Mouse (Mus musculus) bone marrow, adult 2 months (tissue): ENCODE measurements around the gene Cln6. TPM values are rescaled to one million over a fixed set of nuclear protein-coding genes. Genes with fewer than 3 reads are reported as not detected.
"Not testable (repeated sequence)": the region's sequence is repeated elsewhere in the genome, so short reads cannot be mapped to it uniquely, and the experiment has no call there.

ENCODE experiments used
- H3K27ac ChIP-seq: fragments of 200-500 bp; 2 replicates; pipeline ENCODE4 v1.5.1; 2012; ENCODE audit warnings: low read depth, mild to moderate bottlenecking, control low read depth, inconsistent platforms, low read length; ENCODE audit not compliant: control insufficient read depth, poor library complexity, insufficient read depth
- H3K4me1 ChIP-seq: fragments of 200-500 bp; 2 replicates; pipeline ENCODE4 v1.6.1; 2011; ENCODE audit warnings: low read length; ENCODE audit not compliant: control insufficient read depth, insufficient read depth
- H3K4me3 ChIP-seq: fragments of 200-500 bp; replicated peaks from 2 replicates; pipeline ENCODE3; 2011; ENCODE audit warnings: mild to moderate bottlenecking, low read depth, low read length, control low read depth; ENCODE audit not compliant: control insufficient read depth
- CTCF ChIP-seq: fragments of 200-500 bp; IDR thresholded peaks from 2 replicates; pipeline ENCODE4 v1.5.1; 2011; ENCODE audit warnings: low read length, control low read depth; ENCODE audit not compliant: control insufficient read depth, insufficient read depth
- POLR2A ChIP-seq: fragments of 200-500 bp; IDR thresholded peaks from 2 replicates; pipeline ENCODE4 v1.6.1; 2011; ENCODE audit warnings: low read depth, mild to moderate bottlenecking, control low read depth, low read length, borderline replicate concordance; ENCODE audit not compliant: control insufficient read depth
- WGBS: fragments of 180-500 bp; shearing (Covaris S2); methylation state at CpG from one replicate; pipeline ENCODE4 v1.1.7; 2018; 5-methylcytosine and 5-hydroxymethylcytosine counted together
- polyA plus RNA-seq: library from polyadenylated mRNA; stranded (reverse); fragments of >200 nt; gene quantifications from 2 replicates; pipeline ENCODE4 v1.2.4, GENCODE M21; 2011; ENCODE audit warnings: low replicate concordance; ENCODE audit not compliant: missing spikeins, insufficient read depth, insufficient read length

Cln6 gene
- polyA plus RNA-seq, 1 experiment, result 31.7 TPM

DNA sequence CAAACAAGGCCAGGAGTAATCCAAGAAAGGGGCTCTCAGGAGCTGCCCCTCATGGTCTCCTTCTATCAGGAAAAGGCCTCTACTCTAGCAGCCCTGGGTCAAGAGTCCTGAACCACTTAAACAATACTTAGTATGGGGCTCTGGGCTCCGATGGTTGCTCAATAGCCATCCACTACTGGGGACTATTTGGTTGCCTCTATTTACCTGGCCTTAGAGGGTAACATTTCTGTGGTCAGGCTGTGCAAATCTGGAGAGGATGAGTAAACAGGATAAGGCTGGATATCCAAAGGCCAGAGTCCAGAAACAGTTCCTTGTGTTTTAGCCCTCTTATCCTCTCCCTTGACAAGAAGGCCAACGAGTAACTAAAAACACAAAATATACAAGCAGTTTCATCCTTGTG lies 23.8 kb upstream of the Cln6 start:
- Histone ChIP-seq H3K4me1 (no peaks in the 10 kb centered on the region), H3K27ac (no peak overlapping the region), H3K4me3 (no peak overlapping the region)
- no peak for TF ChIP-seq CTCF
- no peak for TF ChIP-seq POLR2A
- 79% methylated on average over 2 of the region's 2 CpGs for WGBS

DNA sequence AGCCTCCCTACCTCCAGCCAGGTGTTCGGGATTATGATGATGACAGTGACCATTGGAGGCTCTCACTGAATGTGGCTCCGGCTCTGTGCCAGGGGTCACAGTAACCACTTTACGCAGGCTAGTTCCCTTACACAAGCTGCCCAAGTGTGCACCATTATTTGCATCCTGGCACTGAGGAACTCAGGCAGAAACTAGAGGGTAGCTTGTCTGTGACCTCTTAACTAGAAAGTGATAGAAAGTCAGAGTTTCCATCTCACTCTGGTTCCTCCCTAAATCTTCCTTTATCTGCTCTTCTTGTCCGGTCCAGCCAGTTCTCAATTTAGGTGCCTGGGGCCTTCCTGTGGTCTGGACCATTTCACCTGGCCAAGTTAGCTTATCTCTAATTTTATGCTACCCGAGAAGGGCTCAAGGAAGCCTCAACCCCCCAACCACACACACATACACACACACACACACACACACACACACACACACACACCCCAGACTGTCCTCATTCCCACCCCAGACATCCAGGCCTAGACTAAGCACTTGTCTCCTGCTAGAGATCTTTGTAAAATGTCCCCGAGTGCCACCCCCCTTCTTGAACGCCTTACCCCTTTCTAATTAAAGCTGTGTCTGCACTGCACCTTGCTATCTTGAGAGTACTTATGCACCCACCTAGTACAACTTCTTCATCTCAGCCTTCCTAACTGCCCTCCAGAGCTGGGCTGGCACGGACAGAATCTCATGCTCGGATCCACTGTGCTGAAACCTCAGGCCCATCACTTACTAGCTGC lies 22.1 kb upstream of the Cln6 start:
- WGBS, result 73% methylated on average over 9 of the region's 9 CpGs
- TF ChIP-seq POLR2A (no peak), CTCF (no peak)
- H3K4me3 ChIP-seq, result no peak overlapping the region
- H3K4me1 ChIP-seq, result no peaks in the 10 kb centered on the region
- H3K27ac ChIP-seq, result no peak overlapping the region

DNA sequence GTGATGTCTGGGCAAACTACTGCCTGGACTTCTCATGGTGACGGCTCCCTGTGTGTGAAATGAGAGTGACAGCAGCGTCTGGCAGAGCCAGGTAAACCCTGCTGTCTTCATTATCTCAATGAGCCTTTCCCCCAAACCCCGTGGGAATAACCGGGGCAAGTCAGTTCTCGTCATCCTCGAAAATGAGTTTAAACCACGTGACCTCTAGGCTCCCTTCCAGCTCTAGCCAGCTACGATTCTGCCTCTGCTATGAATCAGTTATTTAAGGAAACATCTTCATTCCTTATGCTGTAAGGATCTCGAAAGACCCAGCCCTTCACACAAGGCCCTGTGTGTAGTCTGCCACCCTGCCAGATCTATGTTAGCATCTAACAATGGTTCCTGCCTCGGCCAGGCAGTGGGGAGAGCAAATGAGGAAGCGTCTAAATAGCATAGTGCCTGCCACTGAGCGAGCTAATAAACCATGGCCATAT lies 21.4 kb upstream of the Cln6 start:
- Histone ChIP-seq H3K4me3 (no peak overlapping the region), H3K4me1 (no peaks in the 10 kb centered on the region), H3K27ac (no peak overlapping the region)
- TF ChIP-seq POLR2A (no peak), CTCF (no peak)
- WGBS, result 33% methylated on average over 12 of the region's 12 CpGs

DNA sequence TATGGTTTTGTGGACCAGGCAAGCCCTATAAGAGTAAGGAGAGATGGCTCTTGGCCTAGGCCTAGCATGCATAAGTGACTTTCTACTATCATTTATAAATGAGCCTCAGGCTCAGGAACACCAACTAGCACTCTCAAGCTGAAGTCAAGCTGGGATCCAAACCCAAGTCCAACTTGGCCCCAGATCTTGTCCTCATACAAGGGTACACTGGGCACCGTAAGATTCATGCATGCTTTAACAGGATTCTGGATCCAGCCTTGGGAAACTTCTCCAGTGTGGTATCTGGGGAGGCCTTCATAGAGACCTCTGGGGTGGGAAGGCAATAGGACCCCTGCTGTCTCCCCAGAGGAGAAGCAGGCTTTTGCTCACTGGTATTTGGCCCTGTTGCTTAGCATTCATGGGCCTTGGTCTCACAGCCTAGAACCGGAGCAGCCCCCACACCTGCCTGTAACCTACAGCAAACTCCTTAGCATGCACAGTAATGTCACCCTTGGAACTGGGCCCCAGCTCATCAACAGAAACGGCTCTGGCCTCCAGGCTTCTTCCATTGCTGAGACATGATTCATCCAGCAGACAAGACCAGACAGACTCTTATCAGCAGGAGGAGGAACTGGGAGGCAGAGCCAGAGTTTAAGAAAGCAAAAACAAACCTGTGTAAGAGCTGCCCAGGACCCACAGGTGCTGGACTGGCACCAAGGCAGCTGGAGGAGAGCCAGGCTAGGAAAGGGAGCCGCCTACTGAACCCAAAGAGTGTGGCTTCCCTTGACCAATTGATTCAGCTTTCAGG lies 20.6 kb upstream of the Cln6 start:
- Histone ChIP-seq H3K27ac (no peak overlapping the region), H3K4me3 (no peak overlapping the region), H3K4me1 (no peaks in the 10 kb centered on the region)
- WGBS, result 74% methylated on average over 4 of the region's 4 CpGs
- no peak for TF ChIP-seq CTCF
- no peak for TF ChIP-seq POLR2A

DNA sequence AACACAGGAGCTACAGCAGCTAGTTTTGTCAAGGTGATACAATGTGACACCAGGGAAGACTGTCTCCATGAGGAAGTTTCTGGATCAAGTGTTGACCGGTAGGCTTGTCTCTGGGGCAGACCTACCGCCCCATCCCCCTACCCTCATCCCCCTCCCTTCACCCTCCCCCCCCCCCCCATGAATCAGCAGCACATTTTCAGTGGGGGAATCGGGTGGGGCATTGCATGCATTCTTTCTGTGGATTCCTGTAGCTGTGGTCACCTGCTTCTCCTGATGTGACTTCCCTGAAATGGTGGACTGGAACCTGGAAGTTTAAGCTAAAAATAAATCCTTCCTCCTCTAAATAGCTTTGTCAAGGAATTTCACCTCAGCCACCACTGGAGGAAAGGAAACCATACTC lies 19.1 kb upstream of the Cln6 start:
- Histone ChIP-seq H3K4me1 (no peaks in the 10 kb centered on the region), H3K4me3 (no peak overlapping the region)
- 57% methylated on average over 3 of the region's 3 CpGs for WGBS

DNA sequence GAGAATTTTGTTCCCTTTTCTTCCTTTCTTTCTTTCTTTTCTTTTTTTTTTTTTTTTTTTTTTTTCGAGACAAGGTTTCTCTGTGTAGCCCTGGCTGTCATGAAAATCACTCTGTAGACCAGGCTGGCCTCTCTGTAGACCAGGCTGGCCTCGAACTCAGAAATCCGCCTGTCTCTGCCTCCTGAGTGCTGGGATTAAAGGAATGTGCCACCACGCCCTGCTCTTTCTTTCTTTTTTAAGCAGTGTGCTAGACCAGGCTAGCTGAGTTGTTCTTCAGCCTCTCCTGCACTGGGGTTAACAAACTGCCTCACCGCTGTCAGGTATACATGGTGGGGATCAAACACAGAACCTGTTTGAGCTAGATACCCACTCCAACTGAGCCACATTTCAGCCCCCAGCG lies 18.7 kb upstream of the Cln6 start:
- WGBS, result 78% methylated on average over 6 of the region's 6 CpGs
- H3K27ac ChIP-seq, H3K4me3 ChIP-seq, H3K4me1 ChIP-seq: not testable (repeated sequence)

More for the DNA sequence above, 19.1 kb upstream of the Cln6 start:
- TF ChIP-seq CTCF (no peak), POLR2A (no peak)
- H3K27ac ChIP-seq, result no peak overlapping the region

DNA sequence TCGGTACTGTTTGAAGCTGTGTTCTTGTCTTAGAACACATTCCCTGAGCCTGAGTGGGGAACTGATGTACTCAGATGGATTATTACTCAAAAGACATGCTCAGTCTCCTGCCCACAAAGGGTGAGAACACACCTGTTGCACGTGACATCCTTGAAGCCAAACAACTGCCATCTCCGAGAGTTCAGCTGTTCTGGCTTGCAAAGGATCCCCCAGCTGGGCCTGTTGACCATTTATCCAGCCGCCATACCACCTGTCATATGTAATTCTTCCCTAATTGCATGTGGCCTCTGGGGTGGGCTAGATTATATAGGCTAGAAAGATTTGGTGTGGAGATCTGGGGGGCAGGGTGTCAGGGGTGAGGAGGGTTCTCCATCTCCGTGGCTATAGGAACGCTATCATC lies 17.8 kb upstream of the Cln6 start:
- WGBS, result 82% methylated on average over 6 of the region's 6 CpGs
- Histone ChIP-seq H3K27ac (no peak overlapping the region), H3K4me1 (no peaks in the 10 kb centered on the region), H3K4me3 (no peak overlapping the region)
- TF ChIP-seq CTCF (no peak), POLR2A (no peak)

DNA sequence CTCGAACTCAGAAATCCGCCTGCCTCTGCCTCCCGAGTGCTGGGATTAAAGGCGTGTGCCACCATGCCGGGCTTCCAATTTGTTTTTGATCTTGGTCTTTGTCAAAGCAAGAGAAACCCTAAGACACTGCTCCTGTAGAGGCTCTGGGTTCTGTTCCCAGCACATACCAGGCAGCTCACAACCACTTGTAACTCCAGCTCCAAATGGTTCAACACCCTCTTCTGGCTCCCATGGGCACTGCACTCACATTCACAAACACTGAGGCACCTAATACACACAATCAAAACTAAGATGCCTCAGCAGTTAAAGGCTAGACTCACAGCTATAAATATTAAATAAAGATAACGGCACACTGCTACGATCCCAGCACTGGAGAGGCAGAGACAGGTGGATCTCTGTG lies 16.8 kb upstream of the Cln6 start:
- no peak overlapping the region for H3K27ac ChIP-seq
- no peak for TF ChIP-seq CTCF
- TF ChIP-seq POLR2A, result no peak
- no peaks in the 10 kb centered on the region for H3K4me1 ChIP-seq
- 87% methylated on average over 7 of the region's 7 CpGs for WGBS
- H3K4me3 ChIP-seq, result no peak overlapping the region

DNA sequence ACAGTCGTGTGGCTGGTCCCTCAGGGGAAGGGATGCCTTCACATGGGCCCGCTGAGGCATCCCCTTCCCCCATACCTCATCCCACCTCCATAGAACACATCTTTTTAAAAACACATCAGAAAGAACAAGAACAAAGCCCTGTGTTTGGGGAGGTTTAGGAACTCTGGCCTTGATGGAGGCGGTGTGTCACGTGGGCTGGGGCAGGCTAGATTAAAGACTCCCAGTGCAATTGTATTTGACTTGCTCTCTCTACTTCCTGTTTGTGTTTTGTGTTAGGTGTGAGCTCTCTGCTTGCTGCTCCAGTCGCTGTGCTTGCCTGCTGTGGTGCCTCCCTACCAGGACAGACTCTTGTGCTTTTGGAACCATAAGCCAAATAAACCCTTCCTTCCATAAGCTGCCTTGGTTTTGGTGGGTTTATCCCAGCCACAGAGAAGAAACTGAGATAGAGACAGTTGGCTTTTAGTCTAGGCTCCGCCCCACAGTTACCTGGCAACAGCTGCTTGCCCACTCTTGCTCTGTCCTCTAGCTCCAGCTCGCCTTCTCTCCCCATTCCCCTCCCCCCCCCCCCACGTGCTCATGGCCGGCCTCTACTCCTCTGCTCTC lies 12.7 kb upstream of the Cln6 start:
- TF ChIP-seq CTCF (no peak), POLR2A (no peak)
- H3K4me3 ChIP-seq, result no peak overlapping the region
- H3K4me1 ChIP-seq, result no peaks in the 10 kb centered on the region
- WGBS, result 65% methylated on average over 9 of the region's 9 CpGs
- H3K27ac ChIP-seq, result no peak overlapping the region
